Mouse (Mus musculus) cerebral cortex, adult 2 months (tissue): ENCODE results near the gene 2610318N02Rik.

Source experiments
- WGBS: fragments of 180-500 bp; shearing (Covaris S2); methylation state at CpG from one replicate; pipeline ENCODE4 v1.1.7; 2018; 5-methylcytosine and 5-hydroxymethylcytosine counted together

The 2610318N02Rik gene

GRCm38 (mm10) chr16:17104600-17104999 lies 20.4 kb downstream of the 2610318N02Rik start:
- 69% methylated on average over 4 of the region's 4 CpGs for WGBS

GRCm38 (mm10) chr16:17102630-17103220 lies 22.2 kb downstream of the 2610318N02Rik start:
- 49% methylated on average over 7 of the region's 7 CpGs for whole genome bisulfite sequencing

- WGBS: 97% methylated on average over 3 of the region's 3 CpGs
These were observed 28.0 kb downstream of the 2610318N02Rik start for GRCm38 (mm10) chr16:17096938-17097337.

GRCm38 (mm10) chr16:17088346-17088745 lies 36.6 kb downstream of the 2610318N02Rik start:
- 56% methylated on average over 3 of the region's 3 CpGs for WGBS

- WGBS: 48% methylated on average over 13 of the region's 13 CpGs
These were observed 38.2 kb downstream of the 2610318N02Rik start for GRCm38 (mm10) chr16:17086669-17087193.

- WGBS: 70% methylated on average over 3 of the region's 3 CpGs
These were observed 38.7 kb downstream of the 2610318N02Rik start for GRCm38 (mm10) chr16:17086241-17086640.

GRCm38 (mm10) chr16:17085636-17086035 lies 39.3 kb downstream of the 2610318N02Rik start:
- 87% methylated on average over 4 of the region's 4 CpGs for WGBS

- 73% methylated on average over 6 of the region's 6 CpGs for WGBS
These were observed 42.7 kb downstream of the 2610318N02Rik start for GRCm38 (mm10) chr16:17082121-17082792.

- WGBS: 52% methylated on average over 7 of the region's 7 CpGs
These were observed 46.9 kb downstream of the 2610318N02Rik start for GRCm38 (mm10) chr16:17078101-17078500.

GRCm38 (mm10) chr16:17076301-17076700 lies 48.7 kb downstream of the 2610318N02Rik start:
- WGBS: 97% methylated on average over 2 of the region's 2 CpGs

- 66% methylated on average over 7 of the region's 7 CpGs for WGBS
These were observed 52.0 kb downstream of the 2610318N02Rik start for GRCm38 (mm10) chr16:17073000-17073399.

- 34% methylated on average over 6 of the region's 6 CpGs for WGBS
These were observed 54.3 kb downstream of the 2610318N02Rik start for GRCm38 (mm10) chr16:17070716-17071115.

- WGBS: under 1% methylated on average over 76 of the region's 76 CpGs
These were observed 55.2 kb downstream of the 2610318N02Rik start, which contains the start of gene Ypel1 for GRCm38 (mm10) chr16:17069511-17070443. Ypel1 (plus strand) TSS chr16:17069696.

GRCm38 (mm10) chr16:17067552-17067951 lies 57.4 kb downstream of the 2610318N02Rik start:
- WGBS: 96% methylated on average over 2 of the region's 2 CpGs
